Mouse (Mus musculus) frontal cortex, postnatal 14 days (tissue): ENCODE data around the gene Gatad2a.

ENCODE experiments used
- DNase-seq, 2 experiments: peaks; one replicate each; pipeline ENCODE4 v3.0.0; 2022; ENCODE audit warnings: low spot score in 2 of 2

Gatad2a gene

DNA sequence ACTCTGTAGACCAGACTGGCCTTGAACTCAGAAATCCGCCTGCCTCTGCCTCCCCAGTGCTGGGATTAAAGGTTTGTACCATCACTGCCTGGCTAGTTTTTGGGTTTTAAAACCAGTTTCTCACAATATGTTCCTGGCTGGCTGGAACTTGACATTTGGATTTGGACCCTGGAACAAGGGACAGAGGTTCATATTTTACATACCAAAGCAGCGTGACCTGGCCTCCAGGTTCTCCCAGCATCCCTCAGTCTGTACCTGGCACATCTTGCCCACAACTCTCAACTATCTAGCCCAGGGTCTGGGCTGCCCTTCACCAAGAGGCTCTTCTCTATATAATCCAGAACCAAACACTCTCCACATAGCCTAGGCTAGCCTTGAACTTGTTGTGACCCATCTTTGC is 96.3 kb downstream of the Gatad2a start:
- no peak for DNase-seq

DNA sequence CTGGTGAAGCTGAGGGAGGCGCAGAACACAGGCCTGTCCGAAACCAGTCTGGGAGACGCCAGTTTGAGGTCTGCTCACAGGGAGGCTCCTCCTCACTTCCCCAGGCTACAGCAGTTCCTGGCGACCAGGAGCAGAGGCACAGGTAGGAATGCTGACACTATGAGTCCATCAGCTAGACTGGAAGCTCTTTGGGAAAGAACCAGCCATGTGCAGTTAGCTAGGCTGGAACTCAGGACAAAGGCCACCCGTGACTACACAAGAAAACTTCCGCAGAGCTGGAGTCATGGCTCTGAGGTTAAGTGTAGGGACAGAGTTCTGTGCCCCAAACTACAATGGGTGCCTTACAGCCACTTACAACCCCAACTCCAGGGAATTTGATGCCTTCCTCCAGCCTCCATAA is 98.3 kb downstream of the Gatad2a start:
- DNase-seq, result no peak

DNA sequence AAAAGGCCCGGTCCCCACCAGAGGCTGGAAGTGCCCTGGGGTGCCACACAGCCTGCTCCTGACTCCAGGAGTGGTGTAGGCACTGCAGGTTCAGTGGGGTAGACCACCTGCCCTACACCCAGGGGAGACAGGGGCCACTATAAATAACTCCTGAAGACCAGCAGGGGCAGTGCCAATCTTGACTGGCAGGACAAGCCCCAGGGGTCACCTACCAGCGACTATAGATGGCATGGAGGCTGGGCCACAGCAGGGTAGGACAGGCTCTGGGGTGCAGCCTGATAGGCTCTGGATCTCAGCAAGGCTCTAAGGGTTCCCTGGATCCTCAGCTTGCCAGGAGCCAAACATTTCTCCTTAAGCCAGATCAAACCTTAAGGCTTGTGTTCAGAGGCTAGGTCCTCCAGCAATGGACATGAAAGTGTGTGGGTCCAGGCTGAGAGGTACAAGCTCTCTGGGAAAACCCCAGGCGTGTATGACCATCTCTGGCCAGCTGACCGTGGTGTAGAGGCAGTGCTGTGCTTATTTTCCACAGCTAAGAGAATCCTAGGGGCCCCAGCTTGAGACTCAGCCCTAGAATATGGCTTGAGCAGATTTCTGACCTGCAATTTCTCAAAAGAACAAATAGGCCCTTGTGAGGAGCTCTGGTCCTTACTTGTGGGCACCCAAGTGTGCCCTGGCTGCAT is 100.3 kb downstream of the Gatad2a start:
- DNase-seq, result no peak

DNA sequence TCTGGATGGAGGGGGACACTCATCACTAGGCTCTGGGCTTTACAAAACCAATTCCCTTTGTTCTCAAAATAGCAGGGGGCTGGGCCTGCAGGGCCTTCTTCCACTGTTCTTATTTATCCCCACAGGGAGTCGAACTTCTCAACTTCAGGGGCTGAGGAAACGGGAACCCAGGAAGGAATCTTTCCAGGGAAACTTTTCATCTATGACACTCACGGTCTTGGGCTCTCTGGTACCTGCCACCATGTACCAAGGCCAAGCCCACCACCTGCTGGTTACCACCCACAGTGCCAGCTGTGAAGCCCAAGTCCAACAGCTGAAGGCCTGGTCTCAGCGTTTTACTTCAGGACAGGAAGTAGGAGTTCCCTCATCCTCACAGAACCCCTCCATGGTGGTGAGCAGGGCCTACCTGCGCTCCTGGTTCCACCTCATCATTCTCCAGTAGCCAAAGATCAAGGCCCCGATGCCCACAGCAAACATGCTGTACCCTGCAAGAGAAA is 101.3 kb downstream of the Gatad2a start:
- no peak for DNase-seq

DNA sequence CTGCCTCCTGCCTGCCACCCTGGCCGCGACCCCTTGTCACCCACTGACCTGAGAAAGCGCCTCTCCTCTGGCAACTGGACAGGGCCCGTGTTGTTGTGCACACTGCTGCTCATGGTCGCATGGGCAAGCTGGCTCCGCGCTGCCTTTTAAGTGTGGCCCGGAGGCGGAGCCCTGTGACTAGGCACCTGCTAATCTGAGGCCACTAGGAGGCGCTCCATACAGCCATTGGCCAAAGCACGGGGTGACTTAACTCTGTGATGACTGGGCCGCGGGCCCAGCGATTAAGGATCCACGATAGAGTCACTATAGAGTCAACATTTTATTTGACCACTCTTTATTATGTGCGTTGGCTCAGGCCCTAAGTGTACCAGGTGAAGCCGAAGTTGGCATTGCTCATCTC is 102.3 kb downstream of the Gatad2a start:
- DNase-seq, result peak in 1 of 2 experiments; percentile 36

DNA sequence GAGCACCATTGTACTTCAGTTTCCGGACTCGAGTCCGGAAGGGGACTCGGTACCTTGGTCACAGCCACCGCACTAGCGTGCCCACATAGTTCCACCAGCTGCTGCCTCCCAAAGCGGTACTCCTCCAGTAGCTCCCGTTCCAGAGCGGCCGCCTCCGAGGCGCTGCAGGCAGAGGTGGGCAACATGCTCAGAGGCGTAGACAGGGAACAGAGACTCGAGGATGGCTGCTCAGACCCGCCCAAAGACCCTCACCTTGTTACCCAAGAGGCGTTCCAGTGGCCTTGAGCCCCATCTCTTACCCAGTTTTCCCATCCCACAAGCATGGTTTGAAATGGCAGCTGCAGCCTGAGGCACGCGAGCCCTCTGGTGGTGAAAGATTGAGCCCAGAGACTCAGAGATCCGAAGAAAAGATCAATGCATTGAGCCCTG is 105.4 kb downstream of the Gatad2a start:
- DNase-seq, result peak; percentile 37 to 65

DNA sequence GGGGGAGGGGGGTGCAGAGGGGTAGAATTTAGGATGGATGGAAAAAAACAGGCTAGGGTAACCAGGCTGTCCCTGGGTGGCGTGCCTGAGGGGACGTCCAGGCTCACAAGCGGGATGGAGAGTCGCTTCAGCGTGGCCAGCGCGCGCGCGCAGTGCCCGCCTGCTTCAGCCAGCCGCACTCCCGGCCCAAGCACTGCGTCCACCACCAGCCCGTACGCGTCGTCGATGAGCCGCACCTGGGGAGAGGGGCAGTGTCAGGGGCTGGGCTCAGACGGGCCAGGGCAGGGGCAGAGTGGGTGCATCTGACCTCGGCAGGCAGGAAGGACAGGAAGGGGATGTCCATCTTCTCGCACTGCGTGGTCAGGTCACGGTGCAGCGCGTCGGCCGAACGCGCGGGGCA is 107.3 kb downstream of the Gatad2a start:
- no peak for DNase-seq

DNA sequence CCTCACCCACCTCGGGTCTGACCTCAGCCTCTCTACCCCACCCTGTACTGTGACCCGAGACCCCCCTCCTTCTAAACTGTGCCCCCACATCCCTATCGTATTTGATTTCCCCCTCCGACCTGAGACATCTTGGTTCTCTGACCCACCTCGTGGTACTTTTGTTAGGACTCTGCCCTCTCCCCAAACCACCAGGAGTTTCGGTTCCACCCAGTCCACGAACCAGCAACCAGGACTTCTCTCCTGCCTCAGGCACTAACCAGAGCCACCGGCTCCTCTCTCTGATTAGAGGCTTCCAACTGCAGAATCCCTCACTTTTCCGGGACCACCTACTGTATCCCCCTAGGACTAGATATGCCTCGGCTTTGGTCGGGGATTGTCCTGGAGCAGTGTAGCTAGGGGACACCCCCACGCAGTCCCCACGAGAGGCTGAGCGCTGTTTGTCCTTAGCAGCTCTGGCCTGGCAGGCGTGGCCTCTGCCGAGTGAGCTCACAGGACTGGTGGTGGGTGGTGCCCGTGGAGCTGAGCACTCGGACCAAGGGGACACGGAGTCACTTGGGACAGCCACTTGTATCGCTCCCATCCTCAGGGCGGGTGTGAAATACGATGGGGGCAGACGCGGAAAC is 107.8 kb downstream of the Gatad2a start:
- DNase-seq, result no peak

DNA sequence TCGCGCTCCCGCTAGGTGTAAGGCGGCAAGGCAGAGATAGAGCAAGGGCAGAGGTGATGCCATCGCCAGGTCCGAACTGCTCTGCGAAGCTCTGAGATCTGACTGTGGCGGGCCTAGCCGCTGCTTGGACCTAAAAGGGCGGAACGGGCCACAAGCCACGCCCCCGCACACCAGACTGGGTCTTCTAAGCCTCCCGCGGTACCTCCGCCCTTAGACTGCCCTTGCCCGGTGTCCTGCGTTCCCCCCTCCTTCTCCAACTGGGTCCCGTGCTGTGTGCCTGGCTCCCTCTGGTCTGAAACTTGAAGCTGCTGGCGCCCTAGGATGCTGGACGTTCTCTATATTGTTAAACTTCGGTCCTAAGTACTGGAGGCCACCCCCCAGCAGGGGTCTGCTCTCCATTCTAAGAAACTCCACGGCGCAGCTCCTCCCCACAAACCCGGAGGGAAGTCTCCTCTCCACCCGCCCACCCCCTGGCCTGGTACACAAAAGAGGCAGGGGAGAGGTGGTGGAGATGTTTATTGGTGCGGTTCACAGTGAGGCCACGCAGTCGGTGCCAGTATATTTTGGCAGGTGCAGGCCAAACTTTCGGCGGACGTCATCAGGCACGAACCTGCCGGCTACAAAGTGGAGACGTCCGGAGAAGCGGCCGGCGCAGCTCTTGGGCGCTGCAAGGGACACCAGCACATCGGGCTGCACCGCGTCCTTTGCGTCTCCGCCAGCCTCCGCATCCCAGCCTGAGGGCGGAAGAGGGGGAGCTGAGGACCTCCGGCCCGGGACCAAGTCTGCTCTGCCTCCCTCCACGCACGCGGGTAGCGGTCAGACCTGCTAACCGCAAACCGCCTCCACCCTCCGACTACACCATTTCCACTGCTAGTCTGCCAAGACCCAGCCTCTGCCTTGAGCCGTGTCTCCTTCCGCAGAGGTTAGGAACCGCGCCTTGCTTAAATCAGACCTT is 108.6 kb downstream of the Gatad2a start, which contains the start of gene Cilp2:
Gene Cilp2, minus strand, starts transcription at position 399 of the 955 bp plus-strand sequence.
- DNase-seq, result no peak

DNA sequence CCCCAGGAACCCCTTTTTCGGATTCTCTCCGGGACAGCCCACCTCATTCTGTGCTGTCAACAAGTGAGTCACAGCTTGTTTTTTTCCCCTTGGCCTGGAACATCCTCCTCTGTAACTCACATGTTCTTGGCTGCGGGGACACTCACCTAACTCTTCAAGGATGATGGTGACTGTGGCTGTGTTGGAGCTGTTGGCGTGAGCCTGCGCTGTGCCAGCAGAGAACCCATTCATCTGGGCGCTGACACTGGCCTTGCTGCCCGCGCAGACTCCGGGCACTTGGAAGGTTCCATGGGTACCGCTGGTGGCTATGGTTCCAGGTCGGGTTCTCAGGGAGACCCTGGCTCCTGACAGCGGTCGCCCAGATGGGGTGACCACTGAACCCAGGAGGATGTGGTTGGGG is 112.0 kb downstream of the Gatad2a start:
- DNase-seq, result no peak

DNA sequence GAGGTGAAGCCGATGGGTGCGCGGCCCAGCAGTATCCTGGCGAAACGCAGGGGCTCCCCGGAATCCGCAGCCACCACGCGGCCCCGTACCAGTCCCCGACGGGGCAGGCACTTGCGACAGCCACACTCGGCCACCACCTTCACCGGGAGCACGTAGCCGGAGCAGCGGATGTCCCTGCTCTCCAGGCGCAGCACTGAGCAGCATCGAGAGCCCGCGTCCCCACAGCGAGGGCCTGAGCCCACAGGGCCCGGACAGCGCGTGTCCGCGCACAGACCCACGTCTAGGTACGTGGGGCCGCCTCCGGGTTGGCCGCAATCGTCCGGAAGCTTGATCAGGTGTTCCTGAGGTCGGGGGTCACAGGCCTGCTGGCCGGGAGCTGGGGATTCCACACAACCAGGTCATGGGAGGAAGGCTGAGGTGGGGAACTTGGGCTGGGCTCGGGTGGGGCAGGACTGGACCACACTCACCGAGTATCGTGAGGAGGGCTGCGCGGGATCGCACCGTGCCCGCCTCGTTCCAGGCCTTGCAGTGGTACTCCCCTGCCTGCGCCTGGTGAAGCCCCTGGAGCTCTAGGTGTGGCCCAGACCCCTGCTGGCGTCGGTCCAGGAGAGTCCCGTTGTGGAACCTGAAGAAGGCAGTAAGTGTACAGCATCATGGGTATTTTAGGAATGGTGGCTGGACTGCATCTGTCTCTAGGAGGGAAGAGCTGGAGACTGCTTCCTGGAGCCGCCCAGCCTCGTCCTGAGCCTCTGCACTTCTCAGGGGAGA is 113.2 kb downstream of the Gatad2a start:
- DNase-seq, result no peak

DNA sequence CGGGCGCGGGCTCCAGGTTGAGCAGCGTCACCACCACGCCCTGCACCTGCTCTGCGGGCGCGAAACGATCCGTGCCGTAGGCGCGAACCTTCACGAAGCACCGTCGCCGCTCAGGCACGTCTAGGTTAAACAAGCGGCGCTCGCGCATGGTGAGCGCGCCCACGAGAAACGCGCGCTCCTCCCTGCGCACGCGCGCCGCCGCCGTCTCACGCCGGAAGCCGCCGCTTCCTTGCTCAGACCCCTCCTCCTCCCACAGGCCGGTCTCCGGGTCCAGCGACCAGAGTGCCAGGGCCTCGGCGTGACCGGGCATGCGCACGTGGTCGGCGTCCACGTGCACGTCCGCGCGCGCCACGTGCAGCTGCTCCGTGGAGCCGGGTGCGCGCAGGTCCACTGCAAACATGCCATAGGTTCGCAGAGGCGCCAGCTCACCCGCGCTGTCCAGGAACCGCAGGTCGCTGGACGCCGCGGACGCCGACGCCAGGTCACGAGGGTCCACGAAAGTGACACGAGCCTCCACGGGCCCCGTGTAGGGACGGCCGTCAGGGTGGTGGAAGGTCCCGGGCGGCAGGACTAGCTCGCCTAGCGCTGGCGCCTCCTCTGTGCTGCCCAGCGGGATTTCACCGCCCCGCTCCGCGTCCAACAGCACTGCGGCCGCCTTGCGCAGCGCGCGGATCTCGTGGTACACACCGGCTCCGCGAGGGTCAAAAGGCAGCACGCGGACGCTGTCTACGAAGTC is 114.0 kb downstream of the Gatad2a start:
- peak; percentile 48 to 54 for DNase-seq

DNA sequence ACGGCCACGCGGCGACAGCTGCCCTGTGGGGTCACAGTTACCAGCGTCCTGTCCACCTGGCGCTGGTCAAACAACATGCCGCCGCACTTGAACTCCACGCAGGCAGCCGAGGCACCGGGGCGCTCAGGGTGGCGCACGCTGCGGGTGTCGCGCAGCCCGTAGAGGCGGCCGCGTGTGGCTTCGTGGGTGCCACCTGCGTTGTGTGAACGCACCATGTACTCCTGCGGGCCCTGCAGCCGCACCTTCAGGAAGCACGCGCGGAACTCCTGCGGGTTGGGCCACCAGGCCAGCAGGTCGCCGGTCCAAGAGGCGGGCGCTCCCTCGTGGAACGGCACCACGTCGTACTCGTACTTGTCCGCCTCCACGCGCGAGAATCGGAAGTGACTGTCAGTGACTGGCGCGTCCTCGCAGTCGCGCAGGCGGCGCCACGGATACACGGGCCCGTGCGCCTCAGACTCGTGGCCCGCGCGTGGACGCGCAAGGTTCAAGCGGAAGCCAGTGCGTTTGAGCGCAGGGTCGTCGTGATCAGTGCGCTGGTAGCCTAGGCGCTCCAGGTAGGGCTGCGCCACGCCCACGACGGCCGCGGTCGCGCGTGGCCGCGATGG is 114.8 kb downstream of the Gatad2a start:
- no peak for DNase-seq

DNA sequence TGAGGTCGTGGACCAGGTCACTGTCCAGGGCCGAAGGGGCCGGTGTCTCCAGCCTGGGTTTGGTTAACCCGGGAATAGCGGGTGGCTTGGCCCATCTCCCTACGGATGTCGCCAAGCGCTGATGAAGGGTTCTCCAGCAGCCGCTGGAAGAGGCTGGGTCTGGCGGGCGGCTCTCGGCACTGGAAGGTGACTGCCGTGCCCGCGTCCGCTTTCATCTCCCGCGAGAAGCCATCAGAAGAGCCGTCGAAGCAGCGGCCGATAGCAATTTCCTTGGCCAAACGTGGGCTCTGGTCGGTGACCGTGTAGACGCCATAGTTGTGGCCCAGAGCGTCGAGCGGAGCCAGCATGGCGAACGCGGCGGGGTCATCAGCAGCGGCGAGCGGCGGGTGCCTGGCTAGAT is 115.3 kb downstream of the Gatad2a start:
- no peak for DNase-seq

DNA sequence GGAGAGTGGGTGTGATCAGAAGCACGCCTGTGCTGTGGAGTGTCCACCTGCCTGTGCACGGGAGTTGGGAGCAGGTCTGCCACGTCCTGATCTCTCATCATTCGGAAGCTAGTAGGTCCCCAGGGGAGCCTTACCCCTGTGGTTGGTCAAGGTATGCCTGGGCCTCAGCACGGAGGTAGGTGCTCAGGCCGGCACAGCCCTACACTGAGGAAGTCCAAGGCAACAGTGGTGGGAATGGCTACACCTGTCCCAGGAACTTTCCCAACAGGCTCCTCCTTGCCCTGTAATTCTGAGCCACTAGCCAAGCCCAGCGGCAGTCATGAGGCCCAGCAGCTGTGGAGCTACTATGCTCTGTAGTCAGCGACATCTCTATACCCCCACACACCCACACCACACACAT is 116.5 kb downstream of the Gatad2a start:
- DNase-seq, result no peak

DNA sequence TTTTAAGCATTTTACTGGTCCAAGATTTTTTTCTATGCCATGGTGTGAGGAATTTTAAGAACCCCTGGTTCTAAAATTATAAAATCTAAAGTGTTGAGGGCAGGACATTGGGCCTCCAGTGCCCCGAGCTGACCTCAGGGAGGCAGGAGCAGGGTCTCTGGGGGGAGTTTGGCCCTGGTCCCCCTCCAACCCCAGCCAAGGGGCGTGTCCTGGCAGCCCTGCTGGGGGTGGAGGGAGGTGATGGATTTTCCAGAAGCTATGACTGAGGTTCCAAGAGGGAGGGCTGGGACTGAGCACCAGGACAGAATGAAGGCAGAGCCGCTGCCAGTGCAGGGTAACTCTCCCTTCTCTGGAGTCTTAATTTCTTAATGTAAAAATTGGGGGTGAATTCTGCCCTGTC is 118.2 kb downstream of the Gatad2a start:
- no peak for DNase-seq

DNA sequence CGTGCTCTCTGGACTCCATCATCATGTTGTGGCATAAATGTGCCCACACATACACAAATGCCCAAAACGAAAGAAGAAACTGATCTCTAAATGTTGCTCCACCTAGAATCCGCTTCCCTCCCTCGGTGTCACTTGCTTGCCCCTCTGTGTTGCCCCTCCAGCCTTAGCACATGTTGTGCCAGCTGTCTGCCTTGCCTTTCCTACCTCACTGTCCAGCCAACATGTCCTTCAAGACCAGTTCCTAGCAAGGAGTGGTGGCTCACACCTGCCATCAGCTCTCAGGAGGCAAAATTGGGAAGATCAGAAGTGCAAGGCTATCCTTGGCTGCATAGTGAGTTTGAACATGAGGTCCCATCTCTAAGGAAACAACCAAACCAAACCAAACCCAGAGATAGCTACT is 118.8 kb downstream of the Gatad2a start:
- DNase-seq, result no peak

DNA sequence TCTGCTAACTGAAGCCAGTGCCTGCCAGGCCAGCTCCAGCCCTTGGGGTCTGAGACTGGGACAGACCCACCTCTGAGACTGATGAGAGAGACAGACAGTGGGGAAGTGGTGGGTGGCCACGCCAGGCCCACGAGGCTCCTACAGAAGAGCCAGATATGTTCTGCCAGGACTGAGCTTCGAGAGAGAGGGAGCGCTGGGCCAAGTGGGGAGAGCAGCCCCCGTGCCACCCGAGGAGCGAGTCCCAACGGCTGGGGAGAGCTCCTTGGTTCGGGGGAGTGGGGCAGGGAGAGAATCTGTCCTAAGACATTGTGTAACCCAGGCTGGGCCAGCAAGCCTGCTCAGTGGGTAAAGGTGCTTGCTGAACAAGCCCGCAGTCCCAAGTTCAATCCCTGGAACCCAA is 119.2 kb downstream of the Gatad2a start:
- DNase-seq, result no peak

DNA sequence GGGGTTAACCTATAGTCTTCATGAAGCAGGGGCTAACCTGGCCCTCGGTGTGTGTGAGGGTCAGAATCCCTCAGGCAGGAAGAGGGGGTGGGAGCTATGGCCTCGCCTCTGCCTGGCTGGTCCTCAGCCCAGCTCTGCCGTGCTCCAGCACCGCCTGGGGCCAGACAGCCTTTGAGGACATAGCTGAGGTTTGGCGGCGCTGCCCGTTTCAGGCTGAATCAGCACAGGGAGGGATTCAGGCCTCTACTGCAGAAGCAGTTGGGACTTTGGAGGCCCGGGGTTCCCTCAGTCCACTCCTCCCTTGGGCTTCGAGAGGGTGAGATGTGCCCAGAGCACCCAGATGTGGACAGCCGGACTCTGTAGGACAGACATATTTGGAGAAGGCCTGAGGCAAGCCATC is 120.1 kb downstream of the Gatad2a start:
- DNase-seq, result no peak

DNA sequence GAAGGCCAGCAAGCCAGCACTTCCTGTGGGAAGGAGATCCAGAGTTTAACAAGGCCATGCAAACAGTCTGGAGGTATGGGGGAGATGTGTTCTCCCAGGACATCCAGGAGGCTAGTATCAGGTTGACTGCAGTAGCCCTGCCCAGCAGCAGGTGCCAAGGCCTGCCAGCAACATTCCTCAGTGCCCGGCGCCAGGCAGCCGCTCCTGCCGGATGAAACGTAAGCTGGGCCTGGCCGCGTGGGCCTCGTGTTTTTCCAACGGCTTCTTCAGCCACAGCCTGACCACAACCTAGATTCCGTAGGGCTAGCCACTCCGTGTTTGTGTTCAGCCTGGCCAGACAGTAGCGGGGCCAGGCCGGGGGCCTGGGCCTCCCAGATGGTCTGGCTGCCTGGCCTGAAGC is 121.5 kb downstream of the Gatad2a start:
- DNase-seq, result no peak
